Mouse (Mus musculus): ENCODE results near the gene Dclre1a. TPM values are rescaled to one million over a fixed set of nuclear protein-coding genes. Genes with fewer than 3 reads are reported as not detected.

Dclre1a gene
- total RNA-seq (2023), result 10 to 100 TPM; 11.3 to 11.8 TPM

GRCm38 (mm10) chr19:56547456-56548229, at the start of gene Dclre1a:
Gene Dclre1a (minus strand): TSS chr19:56548222.

GRCm38 (mm10) chr19:56548230-56549032, 409 bp upstream of the Dclre1a start, which contains the start of gene Nhlrc2:
Gene Nhlrc2 (plus strand): TSS chr19:56548261.

Other genes with a start within 250 kb of the Dclre1a start
- gene Nrap, start 158.2 kb downstream of the Dclre1a start, total RNA-seq (2023), result under 1 TPM; 0.18 to 0.24 TPM
- 10 to 100 TPM; 31.8 to 33.8 TPM for gene Casp7, start 151.1 kb downstream of the Dclre1a start, total RNA-seq (2023)
- gene Plekhs1, start 86.6 kb downstream of the Dclre1a start, total RNA-seq (2023), result 1 to 10 TPM; 1.1 to 1.4 TPM
- gene Nhlrc2, start within 50 bp of the Dclre1a start, total RNA-seq (2023), result 10 to 100 TPM; 16.7 to 21.4 TPM
- gene Adrb1, start 174.0 kb upstream of the Dclre1a start, total RNA-seq (2023), result under 1 TPM; 0.11 to 0.42 TPM